Mouse (Mus musculus) kidney, embryonic 16.5 days (tissue): ENCODE data around the gene Clic6. TPM values are rescaled to one million over a fixed set of nuclear protein-coding genes. Genes with fewer than 3 reads are reported as not detected.
A peak's percentile ranks its signal among the peaks of the same experiment; 100 is the strongest.

ENCODE experiments used
- ATAC-seq: fragments of 200-750 bp; cut with Nextera tagmentation; 2 replicates; pipeline ENCODE4 v1.8.0; 2017; ENCODE audit warnings: moderate TSS enrichment; ENCODE audit not compliant: low FRiP score, low TSS enrichment
- H3K27ac ChIP-seq: fragments of 300-500 bp; sonication (generic); 2 replicates; pipeline ENCODE4 v1.5.1; 2014; ENCODE audit warnings: low read length
- H3K27me3 ChIP-seq: fragments of 300-500 bp; sonication (generic); 2 replicates; pipeline ENCODE4 v1.6.1; 2014; ENCODE audit warnings: low read length, control low read depth, mixed read lengths; ENCODE audit not compliant: insufficient read depth
- H3K36me3 ChIP-seq: fragments of 300-500 bp; sonication (generic); 2 replicates; pipeline ENCODE4 v1.6.1; 2014; ENCODE audit warnings: low read length, control low read depth, mixed read lengths; ENCODE audit not compliant: insufficient read depth
- H3K4me1 ChIP-seq: fragments of 300-500 bp; sonication (generic); 2 replicates; pipeline ENCODE4 v1.6.1; 2014; ENCODE audit warnings: low read length, control low read depth, mixed read lengths; ENCODE audit not compliant: insufficient read depth
- H3K4me2 ChIP-seq: fragments of 300-500 bp; sonication (generic); replicated peaks from 2 replicates; pipeline ENCODE4 v1.6.1; 2014; ENCODE audit warnings: low read depth, low read length
- H3K4me3 ChIP-seq: fragments of 300-500 bp; sonication (generic); 2 replicates; pipeline ENCODE4 v1.5.1; 2014; ENCODE audit warnings: mild to moderate bottlenecking, low read length
- H3K9ac ChIP-seq: fragments of 300-500 bp; sonication (generic); replicated peaks from 2 replicates; pipeline ENCODE4 v1.6.1; 2014; ENCODE audit warnings: low read length
- H3K9me3 ChIP-seq: fragments of 300-500 bp; sonication (generic); 2 replicates; pipeline ENCODE4 v1.6.1; 2016; ENCODE audit warnings: low read length, control low read depth
- WGBS: fragments of 180-500 bp; shearing (Covaris S2); extraction: QIAGEN DNeasy Blood & Tissue Kit; methylation state at CpG from one replicate; pipeline ENCODE4 v1.1.7; 2014; 5-methylcytosine and 5-hydroxymethylcytosine counted together
- polyA plus RNA-seq: library from polyadenylated mRNA; unstranded; fragments of >200 nt; fragmentation: Nextera tagmentation; extraction: Ambion mirVana; gene quantifications from 2 replicates; pipeline ENCODE4 v1.2.1, GENCODE M21; 2015

The Clic6 gene
- 6.9 and 8.1 TPM in 2 replicates for polyA plus RNA-seq

GRCm38 (mm10) chr16:92485436-92485835 lies at the start of gene Clic6:
Clic6 (plus strand) TSS chr16:92485736.
- no peak for ATAC-seq
- Histone ChIP-seq H3K9ac (no peak within 1 kb of the TSS), H3K4me1 (no peaks in the 10 kb centered on the region), H3K4me3 (no peak within 1 kb of the TSS), H3K4me2 (no peak within 1 kb of the TSS), H3K27me3 (no peaks in the 10 kb centered on the region), H3K9me3 (no peaks in the 10 kb centered on the region), H3K27ac (no peak within 1 kb of the TSS), H3K36me3 (no peaks in the 10 kb centered on the region)
- WGBS = 86% methylated on average over 5 of the region's 5 CpGs

GRCm38 (mm10) chr16:92439775-92440174 lies 45.8 kb upstream of the Clic6 start:
- Histone ChIP-seq H3K27ac (no peak overlapping the region), H3K4me2 (no peak overlapping the region), H3K27me3 (no peaks in the 10 kb centered on the region), H3K9me3 (no peaks in the 10 kb centered on the region), H3K9ac (no peak overlapping the region), H3K4me1 (peaks cover 18% of the 10 kb centered on the region), H3K36me3 (no peaks in the 10 kb centered on the region), H3K4me3 (no peak overlapping the region)
- 44% methylated on average over 2 of the region's 2 CpGs for WGBS
- no peak for ATAC-seq

- ATAC-seq = no peak
- no peak overlapping the region for H3K4me3 ChIP-seq
- H3K4me2 ChIP-seq = no peak overlapping the region
- no peaks in the 10 kb centered on the region for H3K27me3 ChIP-seq
- peaks cover 21% of the 10 kb centered on the region for H3K4me1 ChIP-seq
- H3K9me3 ChIP-seq = no peaks in the 10 kb centered on the region
- 68% methylated on average over 8 of the region's 8 CpGs for WGBS
- H3K36me3 ChIP-seq = no peaks in the 10 kb centered on the region
- H3K9ac ChIP-seq = no peak overlapping the region
- no peak overlapping the region for H3K27ac ChIP-seq
Observed at GRCm38 (mm10) chr16:92440229-92440628, 45.3 kb upstream of the Clic6 start.

- no peak for ATAC-seq
- no peak overlapping the region for H3K4me3 ChIP-seq
- H3K27me3 ChIP-seq = no peaks in the 10 kb centered on the region
- peaks cover 21% of the 10 kb centered on the region for H3K4me1 ChIP-seq
- no peak overlapping the region for H3K27ac ChIP-seq
- H3K9me3 ChIP-seq = no peaks in the 10 kb centered on the region
- H3K36me3 ChIP-seq = no peaks in the 10 kb centered on the region
- WGBS = 59% methylated on average over 3 of the region's 3 CpGs
- H3K4me2 ChIP-seq = no peak overlapping the region
- no peak overlapping the region for H3K9ac ChIP-seq
Observed at GRCm38 (mm10) chr16:92441203-92441602, 44.3 kb upstream of the Clic6 start.

- ATAC-seq = no peak
- no peak overlapping the region for H3K4me2 ChIP-seq
- H3K27ac ChIP-seq = no peak overlapping the region
- 93% methylated on average over 11 of the region's 11 CpGs for WGBS
- no peaks in the 10 kb centered on the region for H3K9me3 ChIP-seq
- no peak overlapping the region for H3K4me3 ChIP-seq
- peaks cover 21% of the 10 kb centered on the region for H3K4me1 ChIP-seq
- no peaks in the 10 kb centered on the region for H3K27me3 ChIP-seq
- H3K36me3 ChIP-seq = no peaks in the 10 kb centered on the region
- H3K9ac ChIP-seq = no peak overlapping the region
Observed at GRCm38 (mm10) chr16:92442150-92442549, 43.4 kb upstream of the Clic6 start.

GRCm38 (mm10) chr16:92442946-92443345 lies 42.6 kb upstream of the Clic6 start:
- Histone ChIP-seq H3K27ac (0 out of 2 replicates have a peak overlapping the region, but pooled peaks have one; percentile 3), H3K36me3 (no peaks in the 10 kb centered on the region), H3K4me1 (peaks cover 21% of the 10 kb centered on the region), H3K9me3 (no peaks in the 10 kb centered on the region), H3K27me3 (no peaks in the 10 kb centered on the region), H3K9ac (no peak overlapping the region; the same call in 1 of the 2 replicates), H3K4me2 (no peak overlapping the region), H3K4me3 (no peak overlapping the region)
- no peak for ATAC-seq
- 80% methylated on average over 4 of the region's 4 CpGs for WGBS

GRCm38 (mm10) chr16:92443644-92444113 lies 41.9 kb upstream of the Clic6 start:
- H3K9ac ChIP-seq = no peak overlapping the region; the same call in none of the 2 replicates
- H3K27ac ChIP-seq = peak overlapping the region; percentile 35; the same call in 1 of the 2 replicates

GRCm38 (mm10) chr16:92445377-92445776 lies 40.2 kb upstream of the Clic6 start:
- no peak overlapping the region for H3K9ac ChIP-seq
- ATAC-seq = no peak
- no peaks in the 10 kb centered on the region for H3K9me3 ChIP-seq
- 59% methylated on average over 10 of the region's 10 CpGs for WGBS
- H3K27me3 ChIP-seq = no peaks in the 10 kb centered on the region
- H3K4me2 ChIP-seq = no peak overlapping the region
- no peak overlapping the region for H3K27ac ChIP-seq
- H3K4me3 ChIP-seq = no peak overlapping the region
- no peaks in the 10 kb centered on the region; the same call in 1 of the 2 replicates for H3K36me3 ChIP-seq
- peaks cover 21% of the 10 kb centered on the region for H3K4me1 ChIP-seq

More at GRCm38 (mm10) chr16:92443644-92444113, 41.9 kb upstream of the Clic6 start:
- Histone ChIP-seq H3K9me3 (no peaks in the 10 kb centered on the region), H3K4me1 (peaks cover 21% of the 10 kb centered on the region), H3K4me2 (no peak overlapping the region), H3K36me3 (no peaks in the 10 kb centered on the region; the same call in 1 of the 2 replicates), H3K27me3 (no peaks in the 10 kb centered on the region), H3K4me3 (no peak overlapping the region)
- 41% methylated on average over 13 of the region's 13 CpGs for WGBS
- ATAC-seq = peak; percentile 62

- no peak overlapping the region for H3K9ac ChIP-seq
- no peak overlapping the region for H3K4me3 ChIP-seq
- H3K36me3 ChIP-seq = no peaks in the 10 kb centered on the region; the same call in 1 of the 2 replicates
- H3K27me3 ChIP-seq = no peaks in the 10 kb centered on the region
- no peak for ATAC-seq
- H3K4me1 ChIP-seq = peaks cover 9% of the 10 kb centered on the region
- H3K4me2 ChIP-seq = no peak overlapping the region
- WGBS = 92% methylated on average over 14 of the region's 14 CpGs
- no peak overlapping the region for H3K27ac ChIP-seq
- no peaks in the 10 kb centered on the region for H3K9me3 ChIP-seq
Observed at GRCm38 (mm10) chr16:92449080-92449479, 36.5 kb upstream of the Clic6 start.

- Histone ChIP-seq H3K9me3 (no peaks in the 10 kb centered on the region), H3K27ac (no peak overlapping the region), H3K9ac (no peak overlapping the region), H3K36me3 (no peaks in the 10 kb centered on the region; the same call in 1 of the 2 replicates), H3K4me3 (no peak overlapping the region), H3K4me1 (no peaks in the 10 kb centered on the region), H3K27me3 (no peaks in the 10 kb centered on the region), H3K4me2 (no peak overlapping the region)
- ATAC-seq = no peak
- 92% methylated on average over 8 of the region's 8 CpGs for WGBS
Observed at GRCm38 (mm10) chr16:92450331-92450730, 35.2 kb upstream of the Clic6 start.
